In the genomic region with DNA sequence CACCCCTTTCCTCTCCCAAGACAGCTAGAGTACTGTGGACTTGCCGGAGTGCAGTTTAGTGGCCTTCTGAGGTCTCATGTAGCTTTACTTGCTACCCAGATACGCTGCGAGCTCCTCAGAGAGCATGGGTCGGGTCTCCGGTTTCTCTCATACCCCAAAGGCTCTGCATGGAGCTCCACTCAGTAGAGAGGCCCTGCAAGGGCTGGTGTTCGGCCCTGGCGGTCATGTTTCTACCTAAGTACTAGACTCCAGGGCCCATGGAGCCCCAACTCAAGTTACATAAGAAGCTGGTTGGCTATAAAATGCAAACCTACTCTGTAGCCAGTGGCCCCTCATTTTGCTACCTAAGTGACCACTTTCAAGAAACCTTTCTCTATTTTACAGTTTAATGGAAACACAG, we compare ENCODE assay signal across 15 mouse cellular contexts. TPM values are rescaled to one million over a fixed set of nuclear protein-coding genes. Genes with fewer than 3 reads are reported as not detected.
A peak's percentile ranks its signal among the peaks of the same experiment; 100 is the strongest.
DNase-seq lines count a peak whose midpoint lies in the region; ATAC-seq and TF ChIP-seq lines count a peak whose summit lies in the region.
"Had no signal": no experiment of that assay in that cellular context is flagged by ENCODE, and none has a peak within 500 bp of the region (broad histone marks: within the 10 kb centered on the region; RNA-seq: fewer than 3 reads in every experiment).

No protein-coding gene starts in this region.

- no peak overlapping the region for H3K4me3 ChIP-seq in heart, embryonic 11.5 days (ENCODE audit: low read depth, low read length)
- no peak overlapping the region for H3K4me3 ChIP-seq in liver, embryonic 12.5 days
- H3K4me3 ChIP-seq in liver, embryonic 11.5 days (ENCODE audit: low read depth, low read length): no peak overlapping the region
- no peak overlapping the region for H3K4me3 ChIP-seq in heart, postnatal 0 days (ENCODE audit: low read depth, low read length)
- no peak overlapping the region for H3K4me3 ChIP-seq in stomach, embryonic 15.5 days (replicated peaks)

- no peaks in the 10 kb centered on the region for H3K9me3 ChIP-seq in heart, embryonic 11.5 days (replicated peaks; ENCODE audit: control insufficient read depth, low read length)
- H3K9me3 ChIP-seq in liver, embryonic 12.5 days (replicated peaks): no peaks in the 10 kb centered on the region
- H3K9me3 ChIP-seq in liver, embryonic 11.5 days (ENCODE audit: control insufficient read depth, low read length): no peaks in the 10 kb centered on the region
- no peaks in the 10 kb centered on the region for H3K9me3 ChIP-seq in heart, postnatal 0 days (replicated peaks; ENCODE audit: control insufficient read depth, low read length)
- no peaks in the 10 kb centered on the region for H3K9me3 ChIP-seq in stomach, embryonic 15.5 days

- no peak for TF ChIP-seq EP300 in heart, postnatal 0 days (IDR thresholded peaks at IDR 0.05; ENCODE audit: low read depth)

- WGBS in heart, embryonic 11.5 days (ENCODE audit: insufficient replicate concordance): 84% methylated on average over 7 of the region's 7 CpGs
- 88% methylated on average over 7 of the region's 7 CpGs for WGBS in liver, embryonic 12.5 days (ENCODE audit: insufficient replicate concordance)
- WGBS in liver, embryonic 11.5 days: 91% methylated on average over 7 of the region's 7 CpGs
- 64% methylated on average over 7 of the region's 7 CpGs for WGBS in heart, postnatal 0 days
- 85% methylated on average over 7 of the region's 7 CpGs for WGBS in stomach, embryonic 15.5 days

- peaks cover 89% of the 10 kb centered on the region for H3K4me1 ChIP-seq in heart, embryonic 11.5 days (ENCODE audit: control insufficient read depth, insufficient read depth, low read length)
- peaks cover 100% of the 10 kb centered on the region for H3K4me1 ChIP-seq in liver, embryonic 12.5 days
- peaks cover 67% of the 10 kb centered on the region for H3K4me1 ChIP-seq in liver, embryonic 11.5 days (replicated peaks; ENCODE audit: control insufficient read depth, insufficient read depth, low read length)
- H3K4me1 ChIP-seq in heart, postnatal 0 days (ENCODE audit: control insufficient read depth, insufficient read depth): peaks cover 97% of the 10 kb centered on the region
- H3K4me1 ChIP-seq in stomach, embryonic 15.5 days: peaks cover 71% of the 10 kb centered on the region

- 0 out of 2 replicates have a peak, but pooled peaks cover 2% of the 10 kb centered on the region for H3K36me3 ChIP-seq in heart, embryonic 11.5 days (ENCODE audit: control insufficient read depth, insufficient read depth, low read length)
- peaks cover 58% of the 10 kb centered on the region for H3K36me3 ChIP-seq in liver, embryonic 12.5 days
- no peaks in the 10 kb centered on the region; the same call in 1 of the 2 replicates for H3K36me3 ChIP-seq in liver, embryonic 11.5 days (ENCODE audit: control insufficient read depth, insufficient read depth, low read length)
- peaks cover 16% of the 10 kb centered on the region for H3K36me3 ChIP-seq in heart, postnatal 0 days (replicated peaks; ENCODE audit: control insufficient read depth, insufficient read depth, low read length)
- no peaks in the 10 kb centered on the region for H3K36me3 ChIP-seq in stomach, embryonic 15.5 days

- H3K4me2 ChIP-seq in heart, embryonic 11.5 days: peak overlapping the region; percentile 22
- H3K4me2 ChIP-seq in liver, embryonic 12.5 days: no peak overlapping the region
- H3K4me2 ChIP-seq in liver, embryonic 11.5 days: no peak overlapping the region
- H3K4me2 ChIP-seq in heart, postnatal 0 days (ENCODE audit: low read depth, low read length): no peak overlapping the region
- H3K4me2 ChIP-seq in stomach, embryonic 15.5 days: no peak overlapping the region; the same call in 1 of the 2 replicates

- no peaks in the 10 kb centered on the region for H3K27me3 ChIP-seq in heart, embryonic 11.5 days (ENCODE audit: control insufficient read depth, insufficient read depth, low read length)
- no peaks in the 10 kb centered on the region for H3K27me3 ChIP-seq in liver, embryonic 12.5 days (replicated peaks)
- H3K27me3 ChIP-seq in liver, embryonic 11.5 days (replicated peaks; ENCODE audit: control insufficient read depth, insufficient read depth, low read length): no peaks in the 10 kb centered on the region
- H3K27me3 ChIP-seq in heart, postnatal 0 days (ENCODE audit: control insufficient read depth, insufficient read depth, low read length): no peaks in the 10 kb centered on the region
- H3K27me3 ChIP-seq in stomach, embryonic 15.5 days (replicated peaks): no peaks in the 10 kb centered on the region
- H3K27me3 ChIP-seq: Patski had no signal

- no peak for DNase-seq in heart, postnatal 4 days
- DNase-seq in liver, embryonic 11.5 days (ENCODE audit: low spot score): no peak
- no peak for DNase-seq in heart, postnatal 0 days (ENCODE audit: low spot score)
- DNase-seq: adrenal gland, postnatal 14 days; B cell, adult 2 months; cerebellum, adult 11-12 months; lung, postnatal 4 days; thymus, postnatal 4 days had no signal

- H3K27ac ChIP-seq in heart, embryonic 11.5 days (ENCODE audit: low read depth, low read length): peak overlapping the region; percentile 98
- H3K27ac ChIP-seq in liver, embryonic 12.5 days: peak overlapping the region; percentile 43
- no peak overlapping the region for H3K27ac ChIP-seq in liver, embryonic 11.5 days (ENCODE audit: low read depth, low read length)
- peak overlapping the region; percentile 97 for H3K27ac ChIP-seq in heart, postnatal 0 days (ENCODE audit: low read depth)
- H3K27ac ChIP-seq in stomach, embryonic 15.5 days: peak overlapping the region; percentile 64; the same call in 1 of the 2 replicates

- H3K9ac ChIP-seq in heart, embryonic 11.5 days (ENCODE audit: low read depth, low read length): 0 out of 2 replicates have a peak overlapping the region, but pooled peaks have one; percentile 49
- H3K9ac ChIP-seq in liver, embryonic 12.5 days: no peak overlapping the region; the same call in 1 of the 2 replicates
- no peak overlapping the region for H3K9ac ChIP-seq in liver, embryonic 11.5 days (ENCODE audit: low read depth, low read length)
- H3K9ac ChIP-seq in heart, postnatal 0 days (replicated peaks; ENCODE audit: low read depth, low read length): 0 out of 2 replicates have a peak overlapping the region, but pooled peaks have one; percentile 25
- H3K9ac ChIP-seq in stomach, embryonic 15.5 days: no peak overlapping the region

- no peak for TF ChIP-seq CTCF in heart, postnatal 0 days (IDR thresholded peaks at IDR 0.05; ENCODE audit: low read depth)

- ATAC-seq in heart, embryonic 11.5 days (replicated peaks; ENCODE audit: insufficient number of reproducible peaks, low FRiP score, low TSS enrichment): no peak
- no peak for ATAC-seq in liver, embryonic 12.5 days
- ATAC-seq in liver, embryonic 11.5 days (replicated peaks; ENCODE audit: low FRiP score): no peak
- no peak for ATAC-seq in heart, postnatal 0 days (ENCODE audit: insufficient read depth, low read depth)
- ATAC-seq in stomach, embryonic 15.5 days (ENCODE audit: insufficient read depth, low FRiP score, low read depth): no peak
- ATAC-seq in megakaryocyte-erythroid progenitor cell, adult 5-6 weeks (replicated peaks; ENCODE audit: low FRiP score, low TSS enrichment, poor library complexity, severe bottlenecking): no peak
- ATAC-seq in erythroblast, adult 5-6 weeks (replicated peaks; ENCODE audit: low FRiP score, poor library complexity, severe bottlenecking): no peak
- ATAC-seq: inflammation-experienced regulatory T-cells, adult 6 months; Patski had no signal

RNA-seq across cellular contexts. Expression of gene Actn4, which starts 13.4 kb away (rescaled TPM):
- polyA plus RNA-seq in heart, embryonic 11.5 days (2014; fragmentation: Nextera tagmentation; extraction: Ambion mirVana): 227 and 262 TPM in 2 replicates
- total RNA-seq in heart, postnatal 4 days (2021): 100 to 1,000 TPM; 224 to 231 TPM
- 165 and 166 TPM in 2 replicates for polyA plus RNA-seq in liver, embryonic 12.5 days (2016; fragmentation: Nextera tagmentation; extraction: Ambion mirVana)
- 191 and 209 TPM in 2 replicates for polyA plus RNA-seq in liver, embryonic 11.5 days (2014; fragmentation: Nextera tagmentation; extraction: Ambion mirVana)
- total RNA-seq in heart, postnatal 0 days (2014; rRNA removed; ENCODE audit: low replicate concordance): 120 and 139 TPM in 2 replicates
- 135 and 171 TPM in 2 replicates for polyA plus RNA-seq in heart, postnatal 0 days (2015; fragmentation: Nextera tagmentation; extraction: Ambion mirVana)
- 319 and 341 TPM in 2 replicates for polyA plus RNA-seq in stomach, embryonic 15.5 days (2015; fragmentation: Nextera tagmentation; extraction: Ambion mirVana)
- total RNA-seq in megakaryocyte-erythroid progenitor cell, adult 5-6 weeks (2014; fragmentation: Nextera tagmentation): 93.1 and 106 TPM in 2 replicates
- 41.1 and 51.7 TPM in 2 replicates for total RNA-seq in megakaryocyte-erythroid progenitor cell, adult 5-6 weeks (2017)
- 42.0 and 55.3 TPM in 2 replicates for total RNA-seq in erythroblast, adult 5-6 weeks (2015; ENCODE audit: low replicate concordance)
- total RNA-seq in erythroblast, adult 5-6 weeks (2017; ENCODE audit: low replicate concordance): 45.1 and 45.4 TPM in 2 replicates

RNA-seq across cellular contexts. Expression of gene Eif3k, which starts 32.9 kb away (rescaled TPM):
- polyA plus RNA-seq in heart, embryonic 11.5 days (2014; fragmentation: Nextera tagmentation; extraction: Ambion mirVana): 278 and 286 TPM in 2 replicates
- 100 to 1,000 TPM; 205 to 208 TPM for total RNA-seq in heart, postnatal 4 days (2021)
- polyA plus RNA-seq in liver, embryonic 12.5 days (2016; fragmentation: Nextera tagmentation; extraction: Ambion mirVana): 325 and 336 TPM in 2 replicates
- 421 and 425 TPM in 2 replicates for polyA plus RNA-seq in liver, embryonic 11.5 days (2014; fragmentation: Nextera tagmentation; extraction: Ambion mirVana)
- total RNA-seq in heart, postnatal 0 days (2014; rRNA removed; ENCODE audit: low replicate concordance): 366 and 476 TPM in 2 replicates
- polyA plus RNA-seq in heart, postnatal 0 days (2015; fragmentation: Nextera tagmentation; extraction: Ambion mirVana): 261 and 264 TPM in 2 replicates
- polyA plus RNA-seq in stomach, embryonic 15.5 days (2015; fragmentation: Nextera tagmentation; extraction: Ambion mirVana): 370 and 373 TPM in 2 replicates
- 499 and 586 TPM in 2 replicates for total RNA-seq in megakaryocyte-erythroid progenitor cell, adult 5-6 weeks (2014; fragmentation: Nextera tagmentation)
- 360 and 454 TPM in 2 replicates for total RNA-seq in megakaryocyte-erythroid progenitor cell, adult 5-6 weeks (2017)
- total RNA-seq in erythroblast, adult 5-6 weeks (2015; ENCODE audit: low replicate concordance): 50.7 and 81.1 TPM in 2 replicates
- total RNA-seq in erythroblast, adult 5-6 weeks (2017; ENCODE audit: low replicate concordance): 115 and 133 TPM in 2 replicates

RNA-seq across cellular contexts. Expression of gene Map4k1, which starts 33.1 kb away (rescaled TPM):
- 6.8 and 6.9 TPM in 2 replicates for polyA plus RNA-seq in heart, embryonic 11.5 days (2014; fragmentation: Nextera tagmentation; extraction: Ambion mirVana)
- total RNA-seq in heart, postnatal 4 days (2021): 1 to 10 TPM; 1.6 to 2.0 TPM
- polyA plus RNA-seq in liver, embryonic 12.5 days (2016; fragmentation: Nextera tagmentation; extraction: Ambion mirVana): 33.3 and 35.0 TPM in 2 replicates
- 50.7 and 53.2 TPM in 2 replicates for polyA plus RNA-seq in liver, embryonic 11.5 days (2014; fragmentation: Nextera tagmentation; extraction: Ambion mirVana)
- 0.15 TPM in 1 of 2 replicates, not detected in the other for total RNA-seq in heart, postnatal 0 days (2014; rRNA removed; ENCODE audit: low replicate concordance)
- 1.4 and 1.8 TPM in 2 replicates for polyA plus RNA-seq in heart, postnatal 0 days (2015; fragmentation: Nextera tagmentation; extraction: Ambion mirVana)
- 7.8 and 9.3 TPM in 2 replicates for polyA plus RNA-seq in stomach, embryonic 15.5 days (2015; fragmentation: Nextera tagmentation; extraction: Ambion mirVana)
- 64.1 and 76.8 TPM in 2 replicates for total RNA-seq in megakaryocyte-erythroid progenitor cell, adult 5-6 weeks (2014; fragmentation: Nextera tagmentation)
- 42.6 and 47.9 TPM in 2 replicates for total RNA-seq in megakaryocyte-erythroid progenitor cell, adult 5-6 weeks (2017)
- total RNA-seq in erythroblast, adult 5-6 weeks (2015; ENCODE audit: low replicate concordance): 5.6 and 6.7 TPM in 2 replicates
- 11.3 and 11.8 TPM in 2 replicates for total RNA-seq in erythroblast, adult 5-6 weeks (2017; ENCODE audit: low replicate concordance)

Comparison
In these comparisons a context has a peak if more than half of its experiments do, and no peak if none do; other contexts are left out.
1. H3K9ac ChIP-seq: peak in heart, embryonic 11.5 days (single experiment) and heart, postnatal 0 days (single experiment); none in liver, embryonic 12.5 days (single experiment), liver, embryonic 11.5 days (single experiment) and stomach, embryonic 15.5 days (single experiment).